Mouse (Mus musculus) forebrain, postnatal 0 days (tissue): ENCODE measurements around the gene Sdc3. TPM values are rescaled to one million over a fixed set of nuclear protein-coding genes. Genes with fewer than 3 reads are reported as not detected.
A peak's percentile ranks its signal among the peaks of the same experiment; 100 is the strongest.

ENCODE experiments used
- ATAC-seq: fragments of 200-750 bp; cut with Nextera tagmentation; 2 replicates; pipeline ENCODE4 v1.8.0; 2017; ENCODE audit warnings: mild to moderate bottlenecking, moderate library complexity
- DNase-seq: peaks from one replicate; pipeline ENCODE4 v3.0.0-alpha.2; 2015
- H3K27ac ChIP-seq: fragments of 300-500 bp; sonication (generic); 2 replicates; pipeline ENCODE4 v1.5.1; 2014; ENCODE audit warnings: low read depth, mild to moderate bottlenecking, antibody characterized with exemption, low read length, moderate library complexity, mixed read lengths
- H3K27me3 ChIP-seq: fragments of 300-500 bp; sonication (generic); 2 replicates; pipeline ENCODE4 v1.6.1; 2014; ENCODE audit warnings: mild to moderate bottlenecking, low read length, mixed read lengths; ENCODE audit not compliant: insufficient read depth
- H3K36me3 ChIP-seq: fragments of 300-500 bp; sonication (generic); 2 replicates; pipeline ENCODE4 v1.6.1; 2014; ENCODE audit warnings: mild to moderate bottlenecking, moderate library complexity; ENCODE audit not compliant: insufficient read depth
- H3K4me1 ChIP-seq: fragments of 300-500 bp; sonication (generic); 2 replicates; pipeline ENCODE4 v1.6.1; 2014; ENCODE audit warnings: antibody characterized with exemption; ENCODE audit not compliant: insufficient read depth
- H3K4me2 ChIP-seq: fragments of 300-500 bp; sonication (generic); 2 replicates; pipeline ENCODE4 v1.6.1; 2014; ENCODE audit warnings: low read depth, mild to moderate bottlenecking, moderate library complexity
- H3K4me3 ChIP-seq: fragments of 300-500 bp; sonication (generic); 2 replicates; pipeline ENCODE4 v1.5.1; 2014; ENCODE audit warnings: low read depth, low read length, mixed read lengths
- H3K9ac ChIP-seq: fragments of 300-500 bp; sonication (generic); 2 replicates; pipeline ENCODE4 v1.6.1; 2014; ENCODE audit warnings: mild to moderate bottlenecking
- H3K9me3 ChIP-seq: fragments of 300-500 bp; sonication (generic); 2 replicates; pipeline ENCODE4 v1.6.1; 2016; ENCODE audit warnings: low read length
- CTCF ChIP-seq: sonication (generic); IDR thresholded peaks from 2 replicates; pipeline ENCODE4 v1.5.1; 2016; ENCODE audit warnings: antibody characterized with exemption, control low read depth, low read depth
- WGBS: fragments of 180-500 bp; shearing (Covaris S2); extraction: QIAGEN DNeasy Blood & Tissue Kit; methylation state at CpG from one replicate; pipeline ENCODE4 v1.1.7; 2014; 5-methylcytosine and 5-hydroxymethylcytosine counted together
- polyA plus RNA-seq: library from polyadenylated mRNA; unstranded; fragments of >200 nt; fragmentation: Nextera tagmentation; extraction: Ambion mirVana; gene quantifications from 2 replicates; pipeline ENCODE4 v1.2.1, GENCODE M21; 2015
- total RNA-seq: library from RNA; depleted of rRNA; stranded (reverse); fragments of >200 nt; gene quantifications from 2 replicates; pipeline ENCODE4 v1.2.3, GENCODE M21; 2014

Gene Sdc3
- total and polyA plus RNA-seq, 2 experiments from 2014 or later, result 204 to 421 TPM

GRCm38 (mm10) chr4:130860902-130861652, 68.7 kb downstream of the Sdc3 start:
- WGBS, result 52% methylated on average over 15 of the region's 15 CpGs
- no peak for TF ChIP-seq CTCF
- no peak for ATAC-seq
- no peak for DNase-seq
- Histone ChIP-seq H3K4me2 (peak overlapping the region; percentile 58), H3K27me3 (no peaks in the 10 kb centered on the region), H3K27ac (peak overlapping the region; percentile 73), H3K9ac (peak overlapping the region; percentile 45; the same call in 1 of the 2 replicates), H3K9me3 (no peaks in the 10 kb centered on the region), H3K36me3 (no peaks in the 10 kb centered on the region), H3K4me3 (peak overlapping the region; percentile 29; the same call in 1 of the 2 replicates), H3K4me1 (peaks cover 21% of the 10 kb centered on the region)

- H3K4me3 ChIP-seq, result peak overlapping the region; percentile 29
- DNase-seq, result peak; percentile 96
- H3K9me3 ChIP-seq, result no peaks in the 10 kb centered on the region
- WGBS, result 2% methylated on average over 30 of the region's 30 CpGs
- no peaks in the 10 kb centered on the region for H3K27me3 ChIP-seq
- peak overlapping the region; percentile 45 for H3K9ac ChIP-seq
- peak; percentile 54 for TF ChIP-seq CTCF
- H3K4me1 ChIP-seq, result peaks cover 25% of the 10 kb centered on the region
- peak overlapping the region; percentile 58 for H3K4me2 ChIP-seq
- ATAC-seq, result peak; percentile 97
- H3K27ac ChIP-seq, result peak overlapping the region; percentile 73
- H3K36me3 ChIP-seq, result no peaks in the 10 kb centered on the region
Measured at GRCm38 (mm10) chr4:130861653-130862208, 69.4 kb downstream of the Sdc3 start.

- Histone ChIP-seq H3K4me2 (no peak overlapping the region), H3K4me3 (no peak overlapping the region), H3K9ac (0 out of 2 replicates have a peak overlapping the region, but pooled peaks have one; percentile 45), H3K9me3 (no peaks in the 10 kb centered on the region), H3K27me3 (peaks cover 2% of the 10 kb centered on the region; the same call in 1 of the 2 replicates), H3K4me1 (peaks cover 25% of the 10 kb centered on the region), H3K27ac (peak overlapping the region; percentile 73; the same call in 1 of the 2 replicates), H3K36me3 (no peaks in the 10 kb centered on the region)
- 77% methylated on average over 5 of the region's 5 CpGs for WGBS
- TF ChIP-seq CTCF, result no peak
- ATAC-seq (no peak), DNase-seq (no peak)
Measured at GRCm38 (mm10) chr4:130862538-130862937, 70.2 kb downstream of the Sdc3 start.

- Histone ChIP-seq H3K4me2 (no peak overlapping the region), H3K36me3 (no peaks in the 10 kb centered on the region), H3K4me3 (no peak overlapping the region), H3K9ac (no peak overlapping the region), H3K9me3 (no peaks in the 10 kb centered on the region), H3K27ac (peak overlapping the region; percentile 84), H3K4me1 (peaks cover 25% of the 10 kb centered on the region), H3K27me3 (peaks cover 7% of the 10 kb centered on the region)
- no peak for TF ChIP-seq CTCF
- ATAC-seq (no peak), DNase-seq (no peak)
- WGBS, result 9% methylated on average over 8 of the region's 9 CpGs
Measured at GRCm38 (mm10) chr4:130865460-130865859, 73.1 kb downstream of the Sdc3 start.

GRCm38 (mm10) chr4:130865901-130866371, 73.6 kb downstream of the Sdc3 start:
- no peaks in the 10 kb centered on the region for H3K9me3 ChIP-seq
- H3K9ac ChIP-seq, result 0 out of 2 replicates have a peak overlapping the region, but pooled peaks have one; percentile 18
- H3K4me1 ChIP-seq, result peaks cover 23% of the 10 kb centered on the region
- no peak overlapping the region for H3K4me3 ChIP-seq
- ATAC-seq (peak; percentile 23), DNase-seq (peak; percentile 91)
- WGBS, result 6% methylated on average over 8 of the region's 8 CpGs
- no peak for TF ChIP-seq CTCF
- H3K27me3 ChIP-seq, result peaks cover 7% of the 10 kb centered on the region
- H3K36me3 ChIP-seq, result no peaks in the 10 kb centered on the region
- H3K27ac ChIP-seq, result peak overlapping the region; percentile 84
- H3K4me2 ChIP-seq, result no peak overlapping the region; the same call in 1 of the 2 replicates

GRCm38 (mm10) chr4:130867940-130868339, 75.6 kb downstream of the Sdc3 start:
- Histone ChIP-seq H3K4me2 (no peak overlapping the region), H3K36me3 (no peaks in the 10 kb centered on the region), H3K4me3 (no peak overlapping the region), H3K9me3 (no peaks in the 10 kb centered on the region), H3K9ac (no peak overlapping the region), H3K4me1 (peaks cover 19% of the 10 kb centered on the region), H3K27me3 (peaks cover 7% of the 10 kb centered on the region), H3K27ac (no peak overlapping the region)
- TF ChIP-seq CTCF, result no peak
- 71% methylated on average over 6 of the region's 6 CpGs for WGBS
- no peak for DNase-seq
- ATAC-seq, result no peak

DNA sequence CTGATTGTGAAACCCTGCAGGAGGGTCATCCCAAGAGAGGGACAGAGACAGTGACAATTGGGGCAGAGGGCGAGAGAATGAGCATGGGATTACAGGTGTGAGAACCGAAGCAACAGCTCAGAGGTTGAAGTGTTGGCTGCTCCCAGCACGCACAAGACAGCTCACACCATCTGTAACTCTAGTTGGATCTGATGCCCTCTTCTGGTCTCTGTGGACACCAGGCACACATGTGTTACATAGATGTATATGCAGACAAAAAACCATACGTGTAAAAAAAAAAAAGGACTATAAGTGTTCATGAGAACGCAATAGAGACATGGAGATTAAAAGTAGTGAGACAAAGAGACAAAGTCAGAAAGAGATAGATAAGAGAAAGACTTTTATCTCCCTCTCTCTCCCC, 76.5 kb downstream of the Sdc3 start:
- DNase-seq (no peak), ATAC-seq (no peak)
- TF ChIP-seq CTCF, result peak; percentile 44
- no peaks in the 10 kb centered on the region for H3K9me3 ChIP-seq
- WGBS, result 54% methylated on average over 5 of the region's 5 CpGs
- no peak overlapping the region for H3K4me3 ChIP-seq
- no peak overlapping the region for H3K9ac ChIP-seq
- no peak overlapping the region for H3K4me2 ChIP-seq
- H3K27me3 ChIP-seq, result peaks cover 7% of the 10 kb centered on the region
- no peak overlapping the region for H3K27ac ChIP-seq
- H3K36me3 ChIP-seq, result no peaks in the 10 kb centered on the region
- peaks cover 19% of the 10 kb centered on the region for H3K4me1 ChIP-seq
